Mouse (Mus musculus): ENCODE measurements at regions not wholly inside any gene's neighbourhood (a gene's known extent, or its start where the extent isn't known, plus 50 kb on each side); places are given as distances from the start of the nearest gene placed in this dataset.

GRCm38 (mm10) chr5:116735622-116736021 lies 144.0 kb upstream of the Srrm4 start:
- H3K36me3 ChIP-seq (replicated peaks), result no peaks in the 10 kb centered on the region
- H3K4me3 ChIP-seq, result no peak overlapping the region
- WGBS, result 91% methylated on average over 4 of the region's 4 CpGs
- H3K27ac ChIP-seq, result no peak overlapping the region
- DNase-seq (ENCODE audit: extremely low spot score, low spot score), result no peak
- no peaks in the 10 kb centered on the region for H3K4me1 ChIP-seq
- H3K9me3 ChIP-seq, result no peaks in the 10 kb centered on the region; the same call in 1 of the 2 replicates
- no peaks in the 10 kb centered on the region for H3K27me3 ChIP-seq (ENCODE audit: poor library complexity, severe bottlenecking)

DNA sequence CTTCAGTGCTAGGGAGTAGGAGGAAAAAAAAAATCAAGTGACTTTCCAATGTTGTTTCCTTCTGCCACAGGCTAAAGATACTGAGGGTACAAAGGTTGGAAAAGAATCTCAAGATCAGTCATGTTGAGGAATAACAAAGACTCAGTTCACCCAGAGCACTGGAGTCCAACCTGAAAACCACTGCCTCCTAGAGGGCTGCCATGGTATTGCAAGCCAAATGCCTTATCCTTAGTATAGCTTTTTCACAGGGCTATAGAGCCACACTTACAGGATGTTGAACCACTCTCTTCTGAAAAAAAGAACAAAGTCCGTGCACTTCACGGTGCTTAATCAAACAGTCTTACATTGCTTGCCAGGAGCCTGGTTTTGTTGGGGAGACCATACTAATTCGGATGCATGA lies 139.9 kb upstream of the Srrm4 start:
- 87% methylated on average over 3 of the region's 3 CpGs for WGBS

GRCm38 (mm10) chr5:116719200-116719599 lies 127.6 kb upstream of the Srrm4 start:
- Histone ChIP-seq H3K4me3 (no peak overlapping the region), H3K36me3 (replicated peaks) (no peaks in the 10 kb centered on the region), H3K9me3 (no peaks in the 10 kb centered on the region), H3K27ac (no peak overlapping the region), H3K4me1 (no peaks in the 10 kb centered on the region), H3K27me3 (ENCODE audit: poor library complexity, severe bottlenecking) (no peaks in the 10 kb centered on the region)
- 92% methylated on average over 1 of the region's 1 CpGs for WGBS
- no peak for DNase-seq (ENCODE audit: extremely low spot score, low spot score)

More for the DNA sequence above, 139.9 kb upstream of the Srrm4 start:
- Histone ChIP-seq H3K4me3 (no peak overlapping the region), H3K4me1 (no peaks in the 10 kb centered on the region), H3K27me3 (ENCODE audit: poor library complexity, severe bottlenecking) (no peaks in the 10 kb centered on the region), H3K27ac (no peak overlapping the region), H3K36me3 (replicated peaks) (no peaks in the 10 kb centered on the region), H3K9me3 (no peaks in the 10 kb centered on the region; the same call in 1 of the 2 replicates)
- DNase-seq (ENCODE audit: extremely low spot score, low spot score), result no peak

- Histone ChIP-seq H3K27me3 (ENCODE audit: poor library complexity, severe bottlenecking) (no peaks in the 10 kb centered on the region), H3K9me3 (no peaks in the 10 kb centered on the region), H3K27ac (no peak overlapping the region), H3K4me1 (no peaks in the 10 kb centered on the region), H3K4me3 (no peak overlapping the region), H3K36me3 (replicated peaks) (no peaks in the 10 kb centered on the region)
- 36% methylated on average over 7 of the region's 7 CpGs for WGBS
- peak; percentile 31 for DNase-seq (ENCODE audit: extremely low spot score, low spot score)
Measured at GRCm38 (mm10) chr5:116714256-116714655, 122.6 kb upstream of the Srrm4 start.

- H3K4me1 ChIP-seq, result no peaks in the 10 kb centered on the region
- H3K27ac ChIP-seq, result no peak overlapping the region
- H3K9me3 ChIP-seq, result no peaks in the 10 kb centered on the region
- DNase-seq (ENCODE audit: extremely low spot score, low spot score), result no peak
- 92% methylated on average over 3 of the region's 3 CpGs for WGBS
- H3K4me3 ChIP-seq, result no peak overlapping the region
- H3K27me3 ChIP-seq (ENCODE audit: poor library complexity, severe bottlenecking), result no peaks in the 10 kb centered on the region
- no peaks in the 10 kb centered on the region for H3K36me3 ChIP-seq (replicated peaks)
Measured at GRCm38 (mm10) chr5:116712056-116712455, 120.4 kb upstream of the Srrm4 start.

DNA sequence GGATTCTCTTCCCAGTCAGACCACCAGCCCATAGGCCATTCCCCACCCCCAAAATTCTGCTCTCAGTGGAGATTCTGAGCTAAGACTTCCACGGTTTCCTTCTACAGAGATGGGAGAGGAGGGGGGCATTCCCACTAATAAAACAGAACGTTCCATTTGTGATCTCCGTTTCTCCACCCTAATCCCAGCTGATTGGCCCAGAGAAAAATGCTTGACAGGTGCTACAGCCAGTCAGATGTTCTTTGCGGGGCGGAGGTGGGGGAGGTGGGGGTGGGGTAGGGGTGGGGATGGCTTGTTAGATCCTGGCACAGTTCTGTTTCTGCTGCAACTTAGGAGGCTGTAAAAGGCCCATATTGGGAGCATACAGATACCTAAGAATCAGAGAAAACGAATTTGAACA lies 116.9 kb upstream of the Srrm4 start:
- Histone ChIP-seq H3K36me3 (replicated peaks) (no peaks in the 10 kb centered on the region), H3K27ac (no peak overlapping the region), H3K27me3 (ENCODE audit: poor library complexity, severe bottlenecking) (no peaks in the 10 kb centered on the region), H3K4me1 (no peaks in the 10 kb centered on the region), H3K4me3 (no peak overlapping the region), H3K9me3 (no peaks in the 10 kb centered on the region)
- no peak for DNase-seq (ENCODE audit: extremely low spot score, low spot score)
- 36% methylated on average over 6 of the region's 6 CpGs for WGBS

DNA sequence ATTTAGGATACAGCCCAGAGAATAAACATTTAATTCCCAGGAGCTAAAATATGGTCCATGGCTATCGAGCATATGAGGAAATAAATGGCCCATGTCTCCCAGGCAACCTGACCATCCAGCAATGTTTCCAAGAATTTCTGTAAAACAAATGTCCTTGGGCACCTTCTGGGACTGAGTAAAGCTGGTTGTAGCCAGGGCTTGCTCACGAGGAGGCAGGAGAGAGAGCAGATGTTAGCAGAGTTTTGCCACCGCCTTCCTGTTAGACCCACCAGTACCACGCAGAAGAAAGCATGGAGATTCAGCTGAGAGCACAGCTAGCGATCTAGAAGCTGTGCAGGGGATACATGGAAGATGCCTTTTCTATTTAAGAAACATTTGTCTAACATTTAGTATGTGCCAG lies 70.8 kb upstream of the Srrm4 start:
- H3K27me3 ChIP-seq (ENCODE audit: poor library complexity, severe bottlenecking), result no peaks in the 10 kb centered on the region
- no peaks in the 10 kb centered on the region for H3K9me3 ChIP-seq
- no peaks in the 10 kb centered on the region for H3K36me3 ChIP-seq (replicated peaks)
- no peak overlapping the region for H3K27ac ChIP-seq
- DNase-seq (ENCODE audit: extremely low spot score, low spot score), result no peak
- peaks cover 7% of the 10 kb centered on the region; the same call in 1 of the 2 replicates for H3K4me1 ChIP-seq
- 82% methylated on average over 5 of the region's 5 CpGs for WGBS
- H3K4me3 ChIP-seq, result no peak overlapping the region

DNA sequence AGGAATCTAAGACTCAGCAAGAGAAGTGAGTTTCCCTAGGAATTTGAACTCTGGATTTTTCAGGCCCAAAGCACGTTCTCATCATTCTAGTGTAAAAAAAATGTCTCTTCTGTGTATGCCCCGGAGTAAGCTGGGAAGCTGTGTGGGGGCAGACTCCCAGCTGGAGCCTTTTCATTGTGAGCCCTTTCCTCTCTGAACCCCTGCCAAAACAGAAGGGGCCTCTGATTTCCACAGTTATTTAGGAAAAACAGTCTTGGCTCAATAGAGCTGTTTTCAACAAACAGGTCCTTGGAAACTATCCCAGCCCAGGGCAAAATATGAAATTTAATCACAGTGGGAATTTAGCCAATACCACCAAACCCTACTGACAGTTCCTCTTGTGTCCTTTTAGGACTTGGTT lies 70.2 kb upstream of the Srrm4 start:
- H3K27me3 ChIP-seq (ENCODE audit: poor library complexity, severe bottlenecking), result no peaks in the 10 kb centered on the region
- WGBS, result 76% methylated on average over 2 of the region's 2 CpGs
- H3K27ac ChIP-seq, result no peak overlapping the region

GRCm38 (mm10) chr5:116654486-116655420 lies 63.1 kb upstream of the Srrm4 start:
- DNase-seq (ENCODE audit: extremely low spot score, low spot score), result no peak
- Histone ChIP-seq H3K27ac (no peak overlapping the region), H3K4me1 (no peaks in the 10 kb centered on the region), H3K27me3 (ENCODE audit: poor library complexity, severe bottlenecking) (no peaks in the 10 kb centered on the region), H3K9me3 (peaks cover 12% of the 10 kb centered on the region), H3K36me3 (replicated peaks) (no peaks in the 10 kb centered on the region), H3K4me3 (no peak overlapping the region)
- WGBS, result 91% methylated on average over 17 of the region's 17 CpGs

More for the DNA sequence above, 70.2 kb upstream of the Srrm4 start:
- DNase-seq (ENCODE audit: extremely low spot score, low spot score), result no peak
- H3K4me1 ChIP-seq, result peaks cover 7% of the 10 kb centered on the region; the same call in 1 of the 2 replicates
- H3K36me3 ChIP-seq (replicated peaks), result no peaks in the 10 kb centered on the region
- no peaks in the 10 kb centered on the region for H3K9me3 ChIP-seq
- no peak overlapping the region for H3K4me3 ChIP-seq
